Mouse (Mus musculus): Measurements from ENCODE around the gene Umod.

- TF ChIP-seq CTCF (IDR thresholded peaks at IDR 0.05; ENCODE audit: low read depth) (no peak), EP300 (IDR thresholded peaks at IDR 0.05; ENCODE audit: low read depth) (no peak)
These were observed 11.1 kb upstream of the Umod start for GRCm38 (mm10) chr7:119490041-119490780.
